Mouse (Mus musculus): ENCODE measurements at regions not wholly inside any gene's neighbourhood (a gene's known extent, or its start where the extent isn't known, plus 50 kb on each side); places are given as distances from the start of the nearest gene placed in this dataset.

DNA sequence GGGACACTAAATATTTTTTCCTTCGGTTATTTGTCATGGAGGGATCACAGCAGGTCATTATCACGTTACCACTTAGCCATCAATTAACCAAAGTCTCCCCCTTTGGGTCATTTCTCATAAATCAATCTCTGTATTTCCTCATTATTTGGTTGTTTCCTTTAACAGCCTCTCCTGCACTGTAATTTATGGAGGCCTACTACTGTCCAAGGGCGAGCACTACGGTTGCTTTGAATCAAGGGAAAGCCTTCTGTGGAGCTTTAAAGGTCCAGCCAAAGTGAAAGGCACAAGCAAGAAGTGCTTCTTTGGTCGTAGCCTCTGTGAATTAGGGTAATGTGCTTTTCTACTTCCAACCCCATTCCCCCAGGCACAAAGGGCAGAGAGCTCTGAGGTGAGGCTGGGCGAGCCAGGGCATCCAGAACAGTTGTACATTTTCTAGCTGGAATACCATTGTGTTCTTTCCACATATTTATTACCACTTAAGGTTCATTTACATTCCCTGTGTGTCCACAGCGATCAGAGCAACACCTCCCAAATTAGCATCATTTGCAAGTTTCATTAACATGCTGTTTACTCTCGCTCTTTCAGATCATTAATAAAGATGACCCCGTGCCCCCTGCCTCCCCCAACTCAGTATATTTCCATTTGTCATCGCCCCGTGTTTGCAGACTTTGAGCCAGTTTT lies 207.5 kb upstream of the Ppp2r3a start:
- DNase-seq (ENCODE audit: extremely low spot score, low read depth, low spot score) = peak; percentile 30

- no peak for DNase-seq (ENCODE audit: extremely low spot score, low read depth, low spot score)
Measured at GRCm38 (mm10) chr9:101458306-101458946, 206.8 kb upstream of the Ppp2r3a start.

DNA sequence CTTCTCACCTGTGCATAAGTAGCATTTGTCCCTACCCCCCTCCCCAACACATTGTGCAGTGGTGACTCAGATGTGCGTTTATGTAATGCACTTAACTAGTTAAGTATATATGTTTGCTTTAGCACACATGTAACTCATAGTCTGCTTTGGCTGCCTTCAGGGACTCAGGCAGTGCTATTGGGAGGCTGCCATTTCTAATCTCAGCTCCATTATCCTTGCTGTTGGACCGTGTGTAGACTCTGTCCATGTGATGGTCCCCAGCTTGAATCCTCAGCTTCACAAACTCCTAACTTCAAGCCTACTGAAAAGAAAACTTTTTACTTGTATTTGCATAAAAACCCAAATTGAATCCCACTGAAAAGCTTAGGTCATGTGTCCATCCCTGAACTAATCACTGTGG lies 194.7 kb upstream of the Ppp2r3a start:
- DNase-seq (ENCODE audit: extremely low spot score, low read depth, low spot score) = no peak

- DNase-seq (ENCODE audit: extremely low spot score, low read depth, low spot score) = no peak
Measured at GRCm38 (mm10) chr9:101445764-101446163, 194.2 kb upstream of the Ppp2r3a start.

DNA sequence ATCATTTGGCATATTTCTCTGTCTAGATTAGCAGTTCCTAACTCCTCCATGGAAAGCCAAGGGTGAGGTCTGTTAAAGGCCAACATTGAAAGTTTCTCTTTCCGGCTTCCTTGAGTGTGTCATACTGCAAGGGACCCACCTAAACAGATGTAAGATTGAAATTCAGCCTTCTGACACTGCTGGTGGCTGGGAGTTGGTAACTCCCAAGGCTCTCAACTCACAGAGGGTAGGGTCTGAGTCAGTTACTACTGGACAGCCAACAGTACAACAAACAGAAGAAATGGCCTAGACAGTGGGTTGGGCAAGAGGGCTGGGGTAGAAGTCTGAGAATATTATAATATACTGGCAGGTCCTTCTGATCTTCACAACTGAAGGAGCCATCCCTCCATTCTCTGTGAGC lies 193.7 kb upstream of the Ppp2r3a start:
- no peak for DNase-seq (ENCODE audit: extremely low spot score, low read depth, low spot score)

DNA sequence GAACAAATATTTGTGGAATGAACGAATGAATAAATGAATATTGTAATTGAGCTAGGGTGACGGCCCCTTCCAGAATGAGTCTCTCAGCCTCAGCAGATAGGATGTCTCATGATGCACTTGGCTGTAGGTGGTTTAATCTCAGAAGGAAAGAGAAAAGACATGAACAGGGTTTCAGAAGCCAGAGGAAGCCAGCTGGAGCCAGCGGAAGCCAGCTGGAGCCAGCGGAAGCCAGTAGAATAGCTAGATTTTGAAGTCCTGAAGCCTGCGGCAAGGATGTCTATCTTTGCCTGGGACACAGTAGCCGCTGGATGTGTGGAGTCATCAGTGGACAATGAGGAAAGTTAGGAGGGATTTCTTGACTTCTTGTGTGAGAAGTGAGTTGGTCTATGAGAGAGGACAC lies 188.3 kb upstream of the Ppp2r3a start:
- DNase-seq (ENCODE audit: extremely low spot score, low read depth, low spot score) = no peak

DNA sequence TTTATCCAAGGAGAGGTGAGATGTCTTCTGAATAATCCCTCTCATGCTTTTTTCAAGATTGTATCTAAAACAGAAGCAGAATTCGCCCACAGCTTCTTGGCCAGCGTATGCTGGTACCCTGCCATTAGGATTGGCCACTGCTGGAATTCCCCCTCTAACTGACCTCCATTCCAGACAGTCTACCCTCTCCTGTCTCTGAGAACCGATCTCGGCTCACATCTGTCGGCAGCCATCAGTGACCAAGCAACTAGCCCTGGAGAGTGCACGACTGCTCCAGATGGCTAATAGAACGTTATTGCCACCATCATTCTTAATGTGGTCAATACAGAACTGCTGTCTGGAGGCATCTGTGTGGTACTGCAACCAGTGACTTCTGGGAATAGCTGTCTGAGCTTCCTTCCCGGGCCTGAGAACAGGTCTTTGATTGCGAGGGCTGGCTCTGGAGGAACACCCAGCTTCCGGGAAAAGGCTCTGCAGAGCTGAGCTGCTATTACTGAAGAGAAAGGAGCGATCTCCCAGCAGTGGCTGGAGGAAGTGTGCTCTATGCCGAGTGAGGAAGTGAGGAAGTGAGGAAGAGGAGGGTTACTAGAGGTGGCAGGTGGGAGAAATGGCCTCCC lies 187.1 kb upstream of the Ppp2r3a start:
- no peak for DNase-seq (ENCODE audit: extremely low spot score, low read depth, low spot score)

GRCm38 (mm10) chr9:101424974-101425670 lies 173.5 kb upstream of the Ppp2r3a start:
- DNase-seq (ENCODE audit: extremely low spot score, low read depth, low spot score) = no peak

- DNase-seq (ENCODE audit: extremely low spot score, low read depth, low spot score) = no peak
Measured at GRCm38 (mm10) chr9:101423041-101423440, 171.4 kb upstream of the Ppp2r3a start.

GRCm38 (mm10) chr9:101422006-101422405 lies 170.4 kb upstream of the Ppp2r3a start:
- no peak for DNase-seq (ENCODE audit: extremely low spot score, low read depth, low spot score)

GRCm38 (mm10) chr9:101421136-101421535 lies 169.5 kb upstream of the Ppp2r3a start:
- no peak for DNase-seq (ENCODE audit: extremely low spot score, low read depth, low spot score)

DNA sequence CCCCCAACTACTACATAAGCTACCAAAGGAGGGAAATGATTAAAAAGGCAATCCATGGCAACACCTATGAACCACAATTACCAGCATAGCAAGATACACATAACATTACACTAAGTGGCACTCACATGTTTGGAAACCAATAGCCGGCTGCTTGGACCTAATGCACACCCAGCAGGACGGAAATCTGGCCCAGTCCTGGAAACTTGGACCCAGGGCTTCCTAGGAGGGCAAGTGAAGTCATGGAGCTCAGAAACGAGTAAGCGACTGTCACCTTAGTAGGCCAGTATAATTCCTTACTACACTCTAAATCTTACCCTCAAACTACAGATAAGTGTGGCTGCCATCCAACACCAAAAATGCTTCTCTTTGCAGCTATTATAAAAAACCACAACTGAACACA lies 168.6 kb upstream of the Ppp2r3a start:
- no peak for DNase-seq (ENCODE audit: extremely low spot score, low read depth, low spot score)

DNA sequence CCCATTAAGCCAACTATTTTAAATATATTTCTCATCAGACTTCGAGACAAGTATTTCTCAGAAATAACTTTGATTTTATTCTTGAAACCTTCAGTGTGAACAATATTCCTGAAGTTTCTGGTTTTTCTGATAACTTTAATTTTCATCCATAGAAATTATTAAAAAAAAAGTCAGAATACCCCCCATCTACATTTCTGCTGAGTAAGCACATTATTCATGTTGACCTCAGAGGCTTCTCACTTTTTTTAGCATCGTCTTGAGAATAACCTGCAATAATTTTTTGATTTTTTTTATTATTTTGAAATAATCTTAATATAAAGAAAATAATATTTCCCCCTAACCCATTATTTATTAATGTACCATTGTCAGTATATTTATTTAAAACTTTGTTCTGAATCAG lies 166.1 kb upstream of the Ppp2r3a start:
- no peak for DNase-seq (ENCODE audit: extremely low spot score, low read depth, low spot score)

DNA sequence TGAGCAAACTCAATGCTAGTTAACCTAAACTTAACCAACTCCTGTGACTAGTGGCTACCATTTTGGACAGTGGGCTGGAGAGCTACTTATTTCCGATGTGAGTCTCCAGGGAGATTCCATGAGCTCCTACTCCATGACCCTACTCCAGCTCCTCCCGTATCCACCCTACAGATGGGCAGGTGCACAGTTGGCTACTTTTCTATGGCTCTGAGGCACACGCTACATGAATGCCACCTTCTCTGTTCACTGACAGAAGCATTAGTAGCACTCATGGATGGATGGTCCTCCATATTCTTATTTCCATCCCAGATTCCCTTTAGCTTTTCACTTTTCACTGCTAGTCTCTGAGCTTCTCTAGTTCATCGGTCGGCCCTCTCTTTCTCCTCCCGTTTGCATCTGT lies 164.7 kb upstream of the Ppp2r3a start:
- no peak for DNase-seq (ENCODE audit: extremely low spot score, low read depth, low spot score)

- DNase-seq (ENCODE audit: extremely low spot score, low read depth, low spot score) = no peak
Measured at GRCm38 (mm10) chr9:101413071-101413633, 161.6 kb upstream of the Ppp2r3a start.

DNA sequence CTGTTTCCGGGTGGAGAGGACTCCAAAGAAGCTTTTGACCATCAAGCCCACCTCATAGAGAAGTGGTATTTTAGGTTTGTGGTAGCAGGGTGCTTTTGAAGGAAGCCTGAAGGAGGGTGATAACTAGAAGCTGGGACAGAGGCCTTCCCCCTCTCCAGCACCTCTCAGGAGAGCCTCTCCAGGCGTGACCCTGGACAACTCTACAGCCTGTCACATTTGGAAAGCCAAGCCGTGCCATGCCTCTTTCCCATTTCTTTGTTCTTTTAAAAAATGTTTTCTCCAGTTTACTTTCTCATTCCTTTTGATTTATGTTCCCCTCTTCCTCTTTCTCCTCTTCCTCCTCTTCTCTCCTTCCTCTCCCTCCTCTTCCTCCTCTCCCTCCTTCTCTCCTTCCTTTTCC lies 160.4 kb upstream of the Ppp2r3a start:
- no peak for DNase-seq (ENCODE audit: extremely low spot score, low read depth, low spot score)

DNA sequence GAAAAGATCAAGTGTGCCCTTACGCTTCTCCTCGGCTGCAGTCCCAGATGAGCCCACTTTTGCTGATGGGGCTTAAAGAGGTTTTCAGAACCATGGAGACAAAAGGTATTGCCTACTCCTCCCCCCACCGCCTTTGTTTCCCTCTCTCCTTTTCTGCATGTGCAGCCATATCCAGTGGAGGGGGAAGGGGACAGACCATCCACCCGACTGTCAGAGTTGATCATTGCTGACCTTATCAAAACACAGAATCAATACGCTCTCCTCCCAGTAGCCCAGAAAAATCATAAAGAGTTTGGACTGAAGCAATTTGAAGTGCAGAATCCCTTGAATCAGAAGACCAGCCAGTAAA lies 159.9 kb upstream of the Ppp2r3a start:
- DNase-seq (ENCODE audit: extremely low spot score, low read depth, low spot score) = no peak

DNA sequence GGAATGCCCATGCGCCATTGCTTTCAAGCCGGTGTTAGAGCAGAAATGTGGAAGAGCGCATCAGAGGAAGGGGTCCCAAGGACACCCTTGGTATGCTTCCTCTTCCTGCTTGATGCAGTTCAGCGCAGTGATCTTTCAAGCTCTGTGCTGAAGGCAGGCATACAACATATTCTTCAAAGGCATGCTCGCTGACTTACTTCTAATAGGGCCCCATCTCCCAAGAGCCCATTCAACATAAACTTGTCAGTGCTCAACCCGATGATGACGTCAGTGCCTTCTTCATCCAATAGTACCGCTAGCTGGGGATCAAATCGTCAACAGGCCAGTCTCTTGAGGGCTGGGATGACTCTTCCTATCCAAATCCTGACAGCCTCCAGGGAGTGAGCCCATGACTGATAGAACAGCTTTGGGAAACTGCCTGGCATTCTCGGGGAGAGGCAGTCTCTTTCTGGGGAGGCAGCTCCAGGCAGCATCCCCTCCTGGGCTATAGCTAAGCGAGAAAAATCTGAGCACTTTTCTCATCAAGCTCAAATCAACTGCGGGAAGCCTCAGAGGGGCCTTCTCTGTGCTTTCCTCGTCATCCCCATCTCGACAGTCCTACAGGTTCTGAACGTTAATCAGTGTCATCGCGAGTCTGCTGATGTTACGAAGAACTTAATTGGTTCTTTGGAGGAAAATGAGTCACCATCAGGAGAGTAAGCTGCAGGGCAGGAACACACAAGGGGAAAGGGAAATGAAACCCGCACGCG lies 159.4 kb upstream of the Ppp2r3a start:
- no peak for DNase-seq (ENCODE audit: extremely low spot score, low read depth, low spot score)

DNA sequence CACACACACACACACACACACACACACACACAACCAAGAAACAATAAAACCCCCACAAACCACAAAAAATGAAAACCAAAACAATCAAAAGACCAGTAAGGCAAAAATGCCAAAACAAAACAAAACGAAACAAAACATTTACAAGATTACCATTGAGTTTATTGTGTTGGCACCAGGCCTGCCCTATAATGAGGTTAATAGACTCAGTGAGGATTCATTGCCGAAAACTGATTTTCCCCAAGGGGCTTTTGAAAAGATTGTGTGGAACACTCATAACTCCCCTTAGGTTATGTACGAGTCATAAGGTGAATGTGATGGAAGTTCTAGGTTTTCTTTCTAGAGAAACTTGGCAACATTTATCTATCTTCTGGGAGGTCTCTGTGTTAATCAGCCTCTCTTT lies 158.8 kb upstream of the Ppp2r3a start:
- no peak for DNase-seq (ENCODE audit: extremely low spot score, low read depth, low spot score)

DNA sequence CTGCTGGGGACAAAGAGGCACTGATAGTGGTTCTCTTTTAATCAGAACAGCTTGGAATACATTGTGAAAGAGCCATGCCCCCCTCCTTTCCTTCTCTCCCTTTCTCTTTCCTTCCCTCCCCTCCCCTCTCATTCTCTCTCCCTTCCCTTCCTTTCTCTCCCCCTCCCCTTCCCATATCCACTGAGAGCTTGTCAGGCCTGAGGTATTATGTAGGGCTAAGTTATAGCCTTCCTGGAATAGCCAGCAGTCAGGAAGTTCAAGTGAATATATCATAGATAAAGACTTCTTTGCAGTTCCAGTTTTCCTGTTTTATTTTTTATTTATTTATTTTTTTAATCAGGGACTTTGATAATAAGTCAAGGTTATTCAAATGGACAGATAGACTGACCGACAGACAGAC lies 156.5 kb upstream of the Ppp2r3a start:
- no peak for DNase-seq (ENCODE audit: extremely low spot score, low read depth, low spot score)

DNA sequence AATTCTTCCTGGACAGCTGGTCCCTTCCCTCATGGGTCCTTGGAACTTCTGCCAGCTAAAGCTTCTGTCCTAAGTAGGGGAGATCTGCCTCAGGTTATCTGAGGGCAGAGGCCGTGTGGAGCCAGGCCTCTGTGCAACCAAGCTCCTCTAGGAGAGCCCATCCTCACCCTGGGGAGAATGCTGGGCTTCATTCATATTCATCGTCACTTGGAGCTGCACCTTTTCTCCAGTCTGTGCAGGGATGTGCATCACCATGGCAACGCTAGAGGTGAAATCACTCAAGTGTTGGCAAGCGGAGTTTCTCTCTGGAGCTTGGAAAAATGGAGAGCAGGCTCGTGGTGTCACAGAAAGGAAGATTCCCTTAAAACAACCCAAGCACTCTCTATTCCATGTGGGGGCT lies 155.5 kb upstream of the Ppp2r3a start:
- no peak for DNase-seq (ENCODE audit: extremely low spot score, low read depth, low spot score)
